Mouse (Mus musculus) CH12.LX (cell line): ENCODE measurements at regions not wholly inside any gene's neighbourhood (a gene's known extent, or its start where the extent isn't known, plus 50 kb on each side); places are given as distances from the start of the nearest gene placed in this dataset.

Experiments
- DNase-seq: peaks from one replicate; pipeline ENCODE4 v3.0.0-alpha.2; 2013; ENCODE audit errors: extremely low read depth
- H3K27ac ChIP-seq: 2 replicates; pipeline ENCODE4 v1.5.1; 2012; ENCODE audit warnings: low read depth, mild to moderate bottlenecking, control low read depth, moderate library complexity; ENCODE audit not compliant: insufficient read depth
- H3K27me3 ChIP-seq: replicated peaks from 2 replicates; pipeline ENCODE3; 2012; ENCODE audit warnings: inconsistent platforms
- H3K36me3 ChIP-seq, 2 experiments: replicated peaks in 1 of 2; 2 replicates each; pipeline versions ENCODE3 to v1.6.1; 2012; ENCODE audit warnings: inconsistent platforms in 1 of 2, low read length in 1 of 2, mild to moderate bottlenecking in 1 of 2, mixed read lengths in 1 of 2, moderate library complexity in 1 of 2; ENCODE audit not compliant: control insufficient read depth in 1 of 2, insufficient read depth in 1 of 2
- H3K4me1 ChIP-seq, 2 experiments: 2 replicates each; pipeline ENCODE4 v1.6.1; 2012; ENCODE audit warnings: inconsistent platforms in 1 of 2, moderate library complexity in 1 of 2; ENCODE audit not compliant: insufficient read depth in 2 of 2, control insufficient read depth in 1 of 2
- H3K4me2 ChIP-seq: 2 replicates; pipeline ENCODE4 v1.6.1; 2012; ENCODE audit warnings: low read depth, mild to moderate bottlenecking, control low read depth; ENCODE audit not compliant: poor library complexity, insufficient read depth, severe bottlenecking
- H3K4me3 ChIP-seq, 3 experiments: fragments of 150-350 bp in 1 of 3; sonication (generic) in 1 of 3; replicated peaks in 1 of 3; 2 replicates each; pipeline versions ENCODE3 to v1.5.1; 2011 to 2012; ENCODE audit warnings: low read depth in 2 of 3, low read length in 2 of 3, mild to moderate bottlenecking in 2 of 3, moderate library complexity in 2 of 3, control low read depth in 1 of 3, improper control_type of control experiment in 1 of 3, inconsistent platforms in 1 of 3, mixed read lengths in 1 of 3; ENCODE audit not compliant: poor library complexity in 1 of 3
- H3K79me2 ChIP-seq: replicated peaks from 2 replicates; pipeline ENCODE4 v1.6.1; 2012; ENCODE audit warnings: mild to moderate bottlenecking, moderate library complexity; ENCODE audit not compliant: control insufficient read depth, poor library complexity, insufficient read depth, severe bottlenecking; ENCODE audit errors: extremely low read depth
- H3K9ac ChIP-seq: 2 replicates; pipeline ENCODE4 v1.6.1; 2012; ENCODE audit warnings: low read depth, mild to moderate bottlenecking, control low read depth, moderate library complexity; ENCODE audit not compliant: insufficient read depth
- H3K9me3 ChIP-seq: replicated peaks from 2 replicates; pipeline ENCODE3; 2012; ENCODE audit warnings: low read length, inconsistent platforms, mixed read lengths
- BHLHE40 ChIP-seq: IDR thresholded peaks from 2 replicates; pipeline ENCODE4 v1.6.1; 2011; ENCODE audit warnings: mild to moderate bottlenecking, low read depth, low read length, improper control_type of control experiment
- CHD1 ChIP-seq: IDR thresholded peaks from 2 replicates; pipeline ENCODE4 v1.6.1; 2012; ENCODE audit warnings: low read depth, low read length, improper control_type of control experiment, inconsistent platforms
- CHD2 ChIP-seq: IDR thresholded peaks from 2 replicates; pipeline ENCODE4 v1.6.1; 2011; ENCODE audit warnings: low read length, improper control_type of control experiment
- CTCF ChIP-seq, 2 experiments: IDR thresholded peaks in 1 of 2; conservative IDR thresholded peaks in 1 of 2; 2 replicates each; pipeline ENCODE4 v1.5.1; 2011 to 2012; ENCODE audit warnings: low read depth in 2 of 2, low read length in 2 of 2, improper control_type of control experiment in 1 of 2, inconsistent platforms in 1 of 2, mild to moderate bottlenecking in 1 of 2, moderate library complexity in 1 of 2
- E2F4 ChIP-seq: IDR thresholded peaks from 2 replicates; pipeline ENCODE4 v1.6.1; 2011; ENCODE audit warnings: low read depth, low read length, improper control_type of control experiment; ENCODE audit not compliant: insufficient replicate concordance
- ELF1 ChIP-seq: IDR thresholded peaks from 2 replicates; pipeline ENCODE4 v1.6.1; 2014; ENCODE audit warnings: low read depth, mild to moderate bottlenecking, inconsistent platforms, low read length, improper control_type of control experiment
- EP300 ChIP-seq: IDR thresholded peaks from 2 replicates; pipeline ENCODE4 v1.6.1; 2011; ENCODE audit warnings: low read length, improper control_type of control experiment
- ETS1 ChIP-seq: conservative IDR thresholded peaks from 2 replicates; pipeline ENCODE4 v1.6.1; 2012; ENCODE audit warnings: low read depth, mild to moderate bottlenecking, inconsistent platforms, low read length, improper control_type of control experiment, moderate library complexity
- HCFC1 ChIP-seq: IDR thresholded peaks from 2 replicates; pipeline ENCODE4 v1.6.1; 2012; ENCODE audit warnings: low read depth, mild to moderate bottlenecking, inconsistent platforms, low read length, improper control_type of control experiment
- IRF4 ChIP-seq: IDR thresholded peaks from 2 replicates; pipeline ENCODE4 v1.6.1; 2014; ENCODE audit warnings: low read depth, mild to moderate bottlenecking, inconsistent platforms, low read length, improper control_type of control experiment
- JUN ChIP-seq: IDR thresholded peaks from 2 replicates; pipeline ENCODE4 v1.6.1; 2011; ENCODE audit warnings: low read depth, mild to moderate bottlenecking, low read length, improper control_type of control experiment, moderate library complexity; ENCODE audit not compliant: insufficient read depth
- JUND ChIP-seq: conservative IDR thresholded peaks from 2 replicates; pipeline ENCODE4 v1.6.1; 2011; ENCODE audit warnings: low read depth, low read length, improper control_type of control experiment
- KAT2A ChIP-seq: IDR thresholded peaks from 2 replicates; pipeline ENCODE4 v1.6.1; 2012; ENCODE audit warnings: low read length, improper control_type of control experiment, inconsistent platforms; ENCODE audit not compliant: insufficient replicate concordance
- MAFK ChIP-seq: IDR thresholded peaks from 2 replicates; pipeline ENCODE4 v1.6.1; 2011; ENCODE audit warnings: low read length, improper control_type of control experiment; ENCODE audit not compliant: insufficient replicate concordance
- MAZ ChIP-seq: IDR thresholded peaks from 2 replicates; pipeline ENCODE4 v1.6.1; 2012; ENCODE audit warnings: low read depth, mild to moderate bottlenecking, inconsistent platforms, low read length, improper control_type of control experiment, moderate library complexity
- MEF2A ChIP-seq: IDR thresholded peaks from 2 replicates; pipeline ENCODE4 v1.6.1; 2014; ENCODE audit warnings: low read depth, mild to moderate bottlenecking, inconsistent platforms, low read length, improper control_type of control experiment, borderline replicate concordance
- MYC ChIP-seq: IDR thresholded peaks from 2 replicates; pipeline ENCODE4 v1.6.1; 2011; ENCODE audit warnings: low read depth, mild to moderate bottlenecking, improper control_type of control experiment, low read length
- NRF1 ChIP-seq: IDR thresholded peaks from 2 replicates; pipeline ENCODE4 v1.6.1; 2014; ENCODE audit warnings: low read depth, mild to moderate bottlenecking, inconsistent platforms, low read length, improper control_type of control experiment, moderate library complexity
- POLR2AphosphoS2 ChIP-seq: IDR thresholded peaks from 2 replicates; pipeline ENCODE4 v1.6.1; 2011; ENCODE audit warnings: low read depth, low read length, improper control_type of control experiment
- RAD21 ChIP-seq: IDR thresholded peaks from 2 replicates; pipeline ENCODE4 v1.6.1; 2011; ENCODE audit warnings: low read depth, mild to moderate bottlenecking, low read length, improper control_type of control experiment, moderate library complexity
- RCOR1 ChIP-seq: conservative IDR thresholded peaks from 2 replicates; pipeline ENCODE4 v1.6.1; 2012; ENCODE audit warnings: low read depth, mild to moderate bottlenecking, inconsistent platforms, low read length, improper control_type of control experiment
- SIN3A ChIP-seq: IDR thresholded peaks from 2 replicates; pipeline ENCODE4 v1.6.1; 2012; ENCODE audit warnings: low read length, improper control_type of control experiment, inconsistent platforms
- TBP ChIP-seq: conservative IDR thresholded peaks from 2 replicates; pipeline ENCODE4 v1.6.1; 2011; ENCODE audit warnings: low read depth, low read length, improper control_type of control experiment
- USF1 ChIP-seq: IDR thresholded peaks from 2 replicates; pipeline ENCODE4 v1.6.1; 2014; ENCODE audit warnings: low read depth, mild to moderate bottlenecking, inconsistent platforms, low read length, improper control_type of control experiment
- USF2 ChIP-seq: conservative IDR thresholded peaks from 2 replicates; pipeline ENCODE4 v1.6.1; 2011; ENCODE audit warnings: low read depth, low read length, improper control_type of control experiment
- ZC3H11A ChIP-seq: IDR thresholded peaks from 2 replicates; pipeline ENCODE4 v1.6.1; 2012; ENCODE audit warnings: low read depth, mild to moderate bottlenecking, inconsistent platforms, low read length, improper control_type of control experiment
- ZKSCAN1 ChIP-seq: IDR thresholded peaks from 2 replicates; pipeline ENCODE4 v1.6.1; 2012; ENCODE audit warnings: low read depth, inconsistent platforms, low read length, improper control_type of control experiment, borderline replicate concordance
- ZNF384 ChIP-seq: IDR thresholded peaks from 2 replicates; pipeline ENCODE4 v1.6.1; 2012; ENCODE audit warnings: low read depth, low read length, improper control_type of control experiment, inconsistent platforms
- dilution Hi-C: fragments of 300-500 bp; cut with MboI; formaldehyde crosslinking; loops from 2 replicates; pipeline ENCODE4 v1.14.3; 2020; ENCODE audit warnings: low sequenced_read_pairs; ENCODE audit not compliant: extremely low pct_unique_long_range_greater_than_20kb, extremely low pct_ligation_motif_present
- in situ Hi-C: fragments of 300-500 bp; cut with MboI; formaldehyde crosslinking; loops from 3 replicates; pipeline ENCODE4 v1.14.3; 2019; ENCODE audit warnings: low sequenced_read_pairs, low pct_ligation_motif_present, low pct_unique_long_range_greater_than_20kb, mixed read lengths

DNA sequence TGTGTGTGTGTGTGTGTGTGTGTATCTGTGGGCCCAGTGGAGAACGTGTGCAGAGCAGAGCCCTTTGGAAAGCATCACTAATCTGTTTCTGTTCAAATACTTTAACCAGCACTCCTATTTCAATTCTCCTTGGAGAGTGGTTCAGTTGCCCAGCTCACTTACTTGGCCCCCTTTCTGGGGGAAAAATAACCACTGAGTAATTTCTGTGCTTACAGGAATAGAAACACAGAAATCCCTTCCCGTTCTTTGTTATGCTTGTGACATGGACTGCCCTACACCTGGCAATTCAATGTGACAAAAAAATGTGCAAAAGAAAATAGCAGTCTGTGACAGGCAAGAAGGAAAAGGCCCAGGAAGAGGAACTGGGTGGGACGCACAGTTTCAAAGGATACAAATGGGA lies 249.7 kb downstream of the Btg1 start:
- Histone ChIP-seq H3K9me3 (no peaks in the 10 kb centered on the region), H3K79me2 (no peaks in the 10 kb centered on the region), H3K27ac (no peak overlapping the region), H3K27me3 (no peaks in the 10 kb centered on the region), H3K4me3 (no peak overlapping the region), H3K36me3 (no peaks in the 10 kb centered on the region), H3K4me1 (peaks cover 0 to 14% of the 10 kb centered on the region in 2 experiments; a peak in 2 of 4 replicates), H3K4me2 (no peak overlapping the region), H3K9ac (no peak overlapping the region)
- peak; percentile 39 for DNase-seq
- TF ChIP-seq ZC3H11A (no peak), EP300 (peak; percentile 69), ELF1 (no peak), MAZ (no peak), HCFC1 (no peak), ETS1 (no peak), USF1 (no peak), CHD2 (no peak), RCOR1 (no peak), IRF4 (peak; percentile 55; the same call in 1 of the 2 replicates), JUN (no peak), MEF2A (peak; percentile 91), ZNF384 (peak; percentile 20; the same call in 1 of the 2 replicates), RAD21 (no peak), E2F4 (no peak), POLR2AphosphoS2 (no peak), SIN3A (no peak), CHD1 (no peak), BHLHE40 (peak; percentile 38)
- in situ Hi-C loops (no loop called here), dilution Hi-C loops (no loop called here)

DNA sequence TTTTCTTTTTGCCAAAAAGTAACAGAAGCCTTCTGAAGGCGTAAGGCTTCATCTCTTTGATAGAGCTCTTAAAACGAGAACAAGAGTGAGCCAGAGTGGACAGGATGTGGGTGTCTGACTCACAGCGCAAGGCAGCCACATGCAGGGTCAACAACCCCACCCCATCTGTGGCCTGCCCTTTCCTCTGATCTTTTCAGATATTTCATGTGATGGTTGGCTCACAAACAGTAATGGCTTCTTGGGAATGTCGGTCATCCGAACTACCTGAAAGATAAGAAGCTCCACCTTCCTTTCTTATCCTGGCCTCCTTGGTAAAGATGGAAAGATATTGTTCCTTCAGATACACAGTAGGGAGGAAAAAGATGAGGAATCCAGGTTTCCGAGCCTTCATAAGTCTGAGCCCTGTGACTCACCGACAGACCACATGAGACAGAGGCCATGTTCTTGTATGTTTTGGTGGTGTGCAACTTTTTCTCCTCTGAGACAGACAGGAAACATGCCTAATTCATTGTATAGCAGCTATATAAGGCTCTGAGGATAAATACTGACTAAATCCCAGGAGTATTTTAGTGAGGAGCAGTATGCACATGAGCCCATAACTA lies 254.9 kb downstream of the Btg1 start:
- DNase-seq, result no peak
- H3K4me1 ChIP-seq, result peaks cover 0 to 7% of the 10 kb centered on the region in 2 experiments; a peak in 2 of 4 replicates
- no peak overlapping the region for H3K4me3 ChIP-seq
- H3K4me2 ChIP-seq, result no peak overlapping the region
- TF ChIP-seq KAT2A (no peak), SIN3A (no peak), E2F4 (no peak), MAFK (no peak), CHD1 (no peak), ZC3H11A (no peak), USF2 (no peak), ZKSCAN1 (no peak), POLR2AphosphoS2 (no peak), CTCF (conservative IDR thresholded peaks at IDR 0.05 in 1 of 2, IDR thresholded peaks at IDR 0.05 in 1 of 2; ENCODE audit: low read depth in 2 of 2, low read length in 2 of 2) (no peak), USF1 (no peak), MYC (no peak), NRF1 (no peak), TBP (no peak), RAD21 (no peak), JUND (no peak), IRF4 (no peak), ELF1 (no peak), ETS1 (no peak)
- H3K27ac ChIP-seq, result no peak overlapping the region
- no peak overlapping the region for H3K9ac ChIP-seq
- no peaks in the 10 kb centered on the region for H3K9me3 ChIP-seq
- no peaks in the 10 kb centered on the region for H3K27me3 ChIP-seq
- H3K36me3 ChIP-seq, result no peaks in the 10 kb centered on the region
- dilution Hi-C loops (no loop called here), in situ Hi-C loops (no loop called here)
- no peaks in the 10 kb centered on the region for H3K79me2 ChIP-seq
